Mouse (Mus musculus) embryonic facial prominence, embryonic 14.5 days (tissue): ENCODE measurements around the gene Crebrf. TPM values are rescaled to one million over a fixed set of nuclear protein-coding genes. Genes with fewer than 3 reads are reported as not detected.

Experiments used
- ATAC-seq: fragments of 200-750 bp; cut with Nextera tagmentation; 2 replicates; pipeline ENCODE4 v1.8.0; 2017; ENCODE audit warnings: low read depth, moderate number of reproducible peaks, moderate TSS enrichment
- DNase-seq: peaks from one replicate; pipeline ENCODE4 v3.0.0-alpha.2; 2015; ENCODE audit warnings: low spot score
- H3K27ac ChIP-seq: fragments of 300-500 bp; sonication (generic); replicated peaks from 2 replicates; pipeline ENCODE4 v1.5.1; 2014; ENCODE audit warnings: low read depth, mild to moderate bottlenecking, low read length, moderate library complexity
- H3K27me3 ChIP-seq: fragments of 300-500 bp; sonication (generic); replicated peaks from 2 replicates; pipeline ENCODE4 v1.6.1; 2014; ENCODE audit warnings: low read length; ENCODE audit not compliant: control insufficient read depth, insufficient read depth
- H3K36me3 ChIP-seq: fragments of 300-500 bp; sonication (generic); 2 replicates; pipeline ENCODE4 v1.6.1; 2014; ENCODE audit warnings: low read length, mixed read lengths; ENCODE audit not compliant: control insufficient read depth, insufficient read depth
- H3K4me1 ChIP-seq: fragments of 300-500 bp; sonication (generic); 2 replicates; pipeline ENCODE4 v1.6.1; 2014; ENCODE audit warnings: antibody characterized with exemption, low read length; ENCODE audit not compliant: control insufficient read depth, insufficient read depth
- H3K4me2 ChIP-seq: fragments of 300-500 bp; sonication (generic); 2 replicates; pipeline ENCODE4 v1.6.1; 2014; ENCODE audit warnings: low read depth, mild to moderate bottlenecking, low read length, moderate library complexity, mixed read lengths
- H3K4me3 ChIP-seq: fragments of 300-500 bp; sonication (generic); 2 replicates; pipeline ENCODE4 v1.5.1; 2014; ENCODE audit warnings: low read depth, mild to moderate bottlenecking, low read length
- H3K9ac ChIP-seq: fragments of 300-500 bp; sonication (generic); 2 replicates; pipeline ENCODE4 v1.6.1; 2014; ENCODE audit warnings: low read depth, mild to moderate bottlenecking, low read length, moderate library complexity, mixed read lengths
- H3K9me3 ChIP-seq: fragments of 300-500 bp; sonication (generic); 2 replicates; pipeline ENCODE4 v1.6.1; 2016; ENCODE audit warnings: low read length; ENCODE audit not compliant: control insufficient read depth
- WGBS: fragments of 180-500 bp; shearing (Covaris S2); extraction: QIAGEN DNeasy Blood & Tissue Kit; methylation state at CpG from one replicate; pipeline ENCODE4 v1.1.7; 2014; 5-methylcytosine and 5-hydroxymethylcytosine counted together
- polyA plus RNA-seq: library from polyadenylated mRNA; unstranded; fragments of >200 nt; fragmentation: Nextera tagmentation; extraction: Ambion mirVana; gene quantifications from 2 replicates; pipeline ENCODE4 v1.2.1, GENCODE M21; 2014

The Crebrf gene
- polyA plus RNA-seq, 1 experiment from 2014 or later, result 5.1 TPM

- peaks cover 71% of the 10 kb centered on the region for H3K36me3 ChIP-seq
- H3K4me1 ChIP-seq, result no peaks in the 10 kb centered on the region
- DNase-seq, result no peak
- no peaks in the 10 kb centered on the region for H3K27me3 ChIP-seq
- no peak overlapping the region for H3K9ac ChIP-seq
- ATAC-seq, result no peak
- H3K4me2 ChIP-seq, result no peak overlapping the region
- H3K9me3 ChIP-seq, result no peaks in the 10 kb centered on the region
- no peak overlapping the region for H3K27ac ChIP-seq
- no peak overlapping the region for H3K4me3 ChIP-seq
- WGBS, result 82% methylated on average over 11 of the region's 11 CpGs
Observed at GRCm38 (mm10) chr17:26790269-26791214, 75.1 kb downstream of the Crebrf start.

- DNase-seq (no peak), ATAC-seq (no peak)
- Histone ChIP-seq H3K9me3 (no peaks in the 10 kb centered on the region), H3K4me1 (no peaks in the 10 kb centered on the region), H3K4me3 (no peak overlapping the region), H3K9ac (no peak overlapping the region), H3K27ac (no peak overlapping the region), H3K27me3 (no peaks in the 10 kb centered on the region), H3K4me2 (no peak overlapping the region), H3K36me3 (peaks cover 63% of the 10 kb centered on the region)
- 90% methylated on average over 7 of the region's 7 CpGs for WGBS
Observed at GRCm38 (mm10) chr17:26791580-26791979, 76.1 kb downstream of the Crebrf start.

GRCm38 (mm10) chr17:26792096-26792495 lies 76.6 kb downstream of the Crebrf start:
- Histone ChIP-seq H3K36me3 (peaks cover 58% of the 10 kb centered on the region), H3K4me2 (no peak overlapping the region), H3K9me3 (no peaks in the 10 kb centered on the region), H3K4me1 (no peaks in the 10 kb centered on the region), H3K4me3 (no peak overlapping the region), H3K27me3 (no peaks in the 10 kb centered on the region), H3K9ac (no peak overlapping the region), H3K27ac (no peak overlapping the region)
- 89% methylated on average over 15 of the region's 15 CpGs for WGBS
- ATAC-seq, result no peak
- no peak for DNase-seq

DNA sequence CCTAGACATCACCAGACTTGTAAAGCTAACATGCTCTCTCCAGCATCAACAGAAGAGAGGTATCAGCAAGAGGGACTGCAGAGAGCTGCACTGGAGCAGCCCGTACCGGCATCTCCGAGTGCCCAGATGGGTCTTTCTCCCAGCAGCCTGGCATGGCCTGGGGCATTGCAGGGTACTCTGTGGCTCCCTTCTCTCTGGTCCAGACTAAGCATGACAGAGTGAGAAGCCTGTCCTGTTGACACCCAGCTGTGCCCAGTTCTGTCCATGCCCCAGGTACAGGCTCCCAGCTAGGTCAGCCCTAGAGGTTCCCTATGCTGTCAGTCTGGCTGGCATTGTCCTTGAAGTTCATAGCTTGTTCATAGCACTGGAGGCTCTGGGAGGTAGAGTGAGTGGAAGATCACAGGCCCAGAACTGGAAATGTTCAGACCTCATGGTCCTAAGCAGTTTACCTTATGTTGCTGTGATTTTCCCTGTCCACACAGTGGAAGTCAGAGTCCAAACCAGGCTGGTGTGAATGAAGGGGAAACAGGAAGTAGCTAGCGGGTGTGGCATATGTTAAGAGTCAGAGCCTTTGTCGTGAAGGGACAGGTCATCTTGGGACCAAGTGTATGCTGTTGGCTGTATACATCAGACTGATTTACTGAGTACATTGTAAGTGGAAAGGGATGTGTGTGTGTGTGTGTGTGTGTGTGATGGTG lies 77.8 kb downstream of the Crebrf start:
- no peaks in the 10 kb centered on the region for H3K27me3 ChIP-seq
- H3K9me3 ChIP-seq, result no peaks in the 10 kb centered on the region
- WGBS, result 83% methylated on average over 5 of the region's 5 CpGs
- ATAC-seq (no peak), DNase-seq (no peak)
- H3K27ac ChIP-seq, result no peak overlapping the region
- H3K4me2 ChIP-seq, result no peak overlapping the region
- peaks cover 50% of the 10 kb centered on the region for H3K36me3 ChIP-seq
- H3K9ac ChIP-seq, result no peak overlapping the region
- no peak overlapping the region for H3K4me3 ChIP-seq
- no peaks in the 10 kb centered on the region for H3K4me1 ChIP-seq

- Histone ChIP-seq H3K9ac (no peak overlapping the region), H3K4me2 (no peak overlapping the region), H3K4me1 (no peaks in the 10 kb centered on the region), H3K27ac (no peak overlapping the region), H3K36me3 (peaks cover 35% of the 10 kb centered on the region), H3K27me3 (no peaks in the 10 kb centered on the region), H3K4me3 (no peak overlapping the region), H3K9me3 (no peaks in the 10 kb centered on the region)
- no peak for ATAC-seq
- WGBS, result 28% methylated on average over 3 of the region's 3 CpGs
- peak; percentile 51 for DNase-seq
Observed at GRCm38 (mm10) chr17:26794744-26795143, 79.3 kb downstream of the Crebrf start.

DNA sequence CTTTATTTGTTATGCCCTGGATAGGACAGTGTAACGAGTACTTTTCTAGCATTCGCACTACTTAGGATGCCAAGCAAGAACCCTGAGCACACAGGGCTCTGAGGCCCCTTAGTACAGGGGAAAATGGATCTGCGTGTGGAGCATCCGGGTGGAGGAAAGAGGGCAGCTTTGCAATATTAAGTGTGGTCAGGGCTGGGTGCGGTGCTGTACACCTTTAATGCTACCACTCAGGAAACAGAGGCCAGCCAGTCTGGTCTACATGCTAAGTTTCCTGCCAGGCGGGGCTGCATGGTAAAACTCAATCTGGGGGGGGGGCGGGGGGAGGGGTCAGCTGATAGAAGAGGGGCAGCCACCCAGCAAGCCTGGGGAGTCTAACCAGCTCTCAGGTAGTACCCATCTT lies 79.9 kb downstream of the Crebrf start:
- no peaks in the 10 kb centered on the region for H3K9me3 ChIP-seq
- no peak for ATAC-seq
- 74% methylated on average over 6 of the region's 7 CpGs for WGBS
- no peaks in the 10 kb centered on the region for H3K4me1 ChIP-seq
- H3K27me3 ChIP-seq, result no peaks in the 10 kb centered on the region
- H3K36me3 ChIP-seq, result peaks cover 28% of the 10 kb centered on the region
- H3K27ac ChIP-seq, result no peak overlapping the region
- no peak for DNase-seq
- no peak overlapping the region for H3K4me3 ChIP-seq
- no peak overlapping the region for H3K4me2 ChIP-seq
- no peak overlapping the region for H3K9ac ChIP-seq

GRCm38 (mm10) chr17:26797379-26798128 lies 82.1 kb downstream of the Crebrf start:
- Histone ChIP-seq H3K9me3 (no peaks in the 10 kb centered on the region), H3K4me1 (no peaks in the 10 kb centered on the region), H3K27ac (no peak overlapping the region), H3K4me3 (no peak overlapping the region), H3K36me3 (peaks cover 8% of the 10 kb centered on the region), H3K9ac (no peak overlapping the region), H3K27me3 (no peaks in the 10 kb centered on the region), H3K4me2 (no peak overlapping the region)
- ATAC-seq (no peak), DNase-seq (no peak)
- WGBS, result 69% methylated on average over 6 of the region's 6 CpGs

DNA sequence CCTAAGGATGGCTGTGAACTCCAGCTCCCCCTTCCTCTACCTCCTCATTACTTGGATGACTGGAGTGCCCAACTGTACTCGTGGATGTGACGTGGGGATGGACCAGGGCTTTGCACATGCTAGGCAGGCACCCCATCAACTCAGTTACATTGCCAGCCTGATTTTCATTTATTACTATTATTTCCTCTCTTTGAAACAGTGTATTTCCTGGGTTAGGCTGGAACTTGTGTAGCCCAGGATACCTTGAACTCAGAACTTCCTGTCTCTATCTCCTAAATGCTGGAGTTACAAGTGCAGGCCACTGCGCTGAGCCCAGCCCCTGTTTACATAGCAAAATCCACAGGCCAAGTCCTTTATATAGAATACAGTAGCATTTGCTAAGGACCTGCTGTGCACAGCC lies 87.4 kb downstream of the Crebrf start:
- WGBS, result 80% methylated on average over 3 of the region's 3 CpGs
- H3K36me3 ChIP-seq, result no peaks in the 10 kb centered on the region
- H3K4me1 ChIP-seq, result no peaks in the 10 kb centered on the region
- DNase-seq (no peak), ATAC-seq (no peak)
- no peak overlapping the region for H3K27ac ChIP-seq
- no peak overlapping the region for H3K9ac ChIP-seq
- H3K4me2 ChIP-seq, result no peak overlapping the region
- H3K4me3 ChIP-seq, result no peak overlapping the region
- no peaks in the 10 kb centered on the region for H3K27me3 ChIP-seq
- H3K9me3 ChIP-seq, result no peaks in the 10 kb centered on the region
